Mouse (Mus musculus): ENCODE results near the gene Itpr2. TPM values are rescaled to one million over a fixed set of nuclear protein-coding genes. Genes with fewer than 3 reads are reported as not detected.

Itpr2 gene
- 10 to 100 TPM; 23.6 to 24.9 TPM for total RNA-seq (2021)

- intact Hi-C loops (cut with DNase I) = loop anchor here (1.0 to 5.0 kb wide), 3 partner anchors 48 to 75 kb away; partner anchors contain the start of genes Fgfr1op2 and Ints13
- peak; percentile 87 for DNase-seq (ENCODE audit: low spot score)
These were observed at the start of gene Itpr2 for GRCm38 (mm10) chr6:146501866-146502804. TSS of gene Itpr2 (minus strand) at chr6:146502223.

- intact Hi-C loops (cut with DNase I) = no loop called here
- DNase-seq (ENCODE audit: low spot score) = no peak
These were observed 49.3 kb upstream of the Itpr2 start for GRCm38 (mm10) chr6:146551326-146551725.

- DNase-seq (ENCODE audit: low spot score) = no peak
- intact Hi-C loops (cut with DNase I) = loop anchor here (1.0 kb wide), 1 partner anchor 48 kb away; the partner anchor contains the start of gene Itpr2
These were observed 48.4 kb upstream of the Itpr2 start for GRCm38 (mm10) chr6:146550421-146550820.

- DNase-seq (ENCODE audit: low spot score) = no peak
- intact Hi-C loops (cut with DNase I) = loop anchor here (5.0 kb wide), 1 partner anchor 133 kb away; no protein-coding TSS in a partner anchor
These were observed 43.4 kb upstream of the Itpr2 start for GRCm38 (mm10) chr6:146545289-146545865.

GRCm38 (mm10) chr6:146544622-146545021 is 42.6 kb upstream of the Itpr2 start:
- DNase-seq (ENCODE audit: low spot score) = no peak
- intact Hi-C loops (cut with DNase I) = loop anchor here (5.0 kb wide), 1 partner anchor 132 kb away; no protein-coding TSS in a partner anchor

GRCm38 (mm10) chr6:146540386-146540785 is 38.4 kb upstream of the Itpr2 start:
- no peak for DNase-seq (ENCODE audit: low spot score)
- intact Hi-C loops (cut with DNase I) = no loop called here

GRCm38 (mm10) chr6:146538661-146539060 is 36.6 kb upstream of the Itpr2 start:
- DNase-seq (ENCODE audit: low spot score) = no peak
- intact Hi-C loops (cut with DNase I) = no loop called here

GRCm38 (mm10) chr6:146538071-146538470 is 36.0 kb upstream of the Itpr2 start:
- intact Hi-C loops (cut with DNase I) = no loop called here
- DNase-seq (ENCODE audit: low spot score) = no peak

GRCm38 (mm10) chr6:146537111-146537510 is 35.1 kb upstream of the Itpr2 start:
- intact Hi-C loops (cut with DNase I) = no loop called here
- no peak for DNase-seq (ENCODE audit: low spot score)

GRCm38 (mm10) chr6:146535501-146535900 is 33.5 kb upstream of the Itpr2 start:
- no peak for DNase-seq (ENCODE audit: low spot score)
- intact Hi-C loops (cut with DNase I) = no loop called here

GRCm38 (mm10) chr6:146533146-146533545 is 31.1 kb upstream of the Itpr2 start:
- no peak for DNase-seq (ENCODE audit: low spot score)

GRCm38 (mm10) chr6:146530769-146531168 is 28.7 kb upstream of the Itpr2 start:
- peak; percentile 14 for DNase-seq (ENCODE audit: low spot score)
- intact Hi-C loops (cut with DNase I) = no loop called here

More at GRCm38 (mm10) chr6:146533146-146533545, 31.1 kb upstream of the Itpr2 start:
- intact Hi-C loops (cut with DNase I) = no loop called here

GRCm38 (mm10) chr6:146530363-146530762 is 28.3 kb upstream of the Itpr2 start:
- DNase-seq (ENCODE audit: low spot score) = no peak
- intact Hi-C loops (cut with DNase I) = no loop called here

GRCm38 (mm10) chr6:146527537-146527936 is 25.5 kb upstream of the Itpr2 start:
- no peak for DNase-seq (ENCODE audit: low spot score)
- intact Hi-C loops (cut with DNase I) = no loop called here

- intact Hi-C loops (cut with DNase I) = no loop called here
- DNase-seq (ENCODE audit: low spot score) = no peak
These were observed 23.5 kb upstream of the Itpr2 start for GRCm38 (mm10) chr6:146525500-146525899.

- no peak for DNase-seq (ENCODE audit: low spot score)
- intact Hi-C loops (cut with DNase I) = no loop called here
These were observed 19.6 kb upstream of the Itpr2 start for GRCm38 (mm10) chr6:146521456-146522245.

- intact Hi-C loops (cut with DNase I) = no loop called here
These were observed 17.0 kb upstream of the Itpr2 start for GRCm38 (mm10) chr6:146519019-146519418.

GRCm38 (mm10) chr6:146515936-146516335 is 13.9 kb upstream of the Itpr2 start:
- intact Hi-C loops (cut with DNase I) = no loop called here
- no peak for DNase-seq (ENCODE audit: low spot score)

More at GRCm38 (mm10) chr6:146519019-146519418, 17.0 kb upstream of the Itpr2 start:
- no peak for DNase-seq (ENCODE audit: low spot score)

- intact Hi-C loops (cut with DNase I) = no loop called here
- DNase-seq (ENCODE audit: low spot score) = no peak
These were observed 12.5 kb upstream of the Itpr2 start for GRCm38 (mm10) chr6:146514531-146514948.

GRCm38 (mm10) chr6:146513899-146514298 is 11.9 kb upstream of the Itpr2 start:
- no peak for DNase-seq (ENCODE audit: low spot score)
- intact Hi-C loops (cut with DNase I) = no loop called here

All from heart, postnatal 25 days (tissue).